Mouse (Mus musculus) cerebellum, postnatal 4 days (tissue): Measurements from ENCODE around the gene Mex3a.

Experiments
- DNase-seq, 2 experiments: peaks; one replicate each; pipeline ENCODE4 v3.0.0; 2022; ENCODE audit warnings: low spot score in 2 of 2, mixed read lengths in 1 of 2

Gene Mex3a

GRCm38 (mm10) chr3:88505081-88505480 lies 27.1 kb upstream of the Mex3a start:
- no peak for DNase-seq

GRCm38 (mm10) chr3:88505765-88506164 lies 26.4 kb upstream of the Mex3a start:
- DNase-seq = no peak

GRCm38 (mm10) chr3:88509250-88509649 lies 22.9 kb upstream of the Mex3a start:
- no peak for DNase-seq

DNA sequence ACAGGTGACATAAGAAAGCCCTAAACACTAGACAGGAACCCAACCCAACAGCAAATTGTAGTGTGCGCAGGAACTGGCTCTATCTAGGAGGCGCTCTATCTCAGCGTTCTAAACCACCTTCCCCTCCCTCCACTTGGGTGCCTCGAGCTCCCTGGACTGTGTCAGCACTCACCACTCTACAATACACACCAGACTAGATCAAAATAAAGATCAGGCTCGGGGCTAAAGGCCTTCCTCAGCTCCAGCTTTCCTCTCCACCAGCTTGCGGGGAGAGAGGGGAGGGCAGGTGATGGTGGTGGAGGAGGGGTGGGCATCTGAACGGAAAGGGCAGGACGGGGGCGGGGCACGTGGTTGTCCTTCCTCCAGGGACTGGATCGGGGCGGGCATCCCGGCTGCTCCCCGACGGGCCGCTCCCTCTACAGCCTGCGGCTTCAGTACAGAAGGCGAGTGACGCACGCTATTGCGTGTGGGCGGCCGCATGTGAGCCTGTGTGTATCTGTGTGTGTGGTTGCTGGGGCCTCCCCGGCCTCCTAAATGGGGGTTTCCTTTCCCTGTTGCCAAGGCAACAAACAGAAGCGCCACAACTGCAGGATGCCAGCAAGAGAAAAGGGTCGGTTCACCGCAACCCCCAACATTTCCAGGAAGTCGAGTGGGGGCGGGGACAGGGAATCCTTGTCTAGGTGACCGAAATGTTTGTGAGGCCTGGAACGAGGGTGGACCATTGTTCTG lies 22.3 kb upstream of the Mex3a start, which contains the start of gene Lmna:
TSS of gene Lmna (minus strand) at position 265 of the 729 bp plus-strand sequence.
- DNase-seq = peak; percentile 85 to 88

GRCm38 (mm10) chr3:88510421-88511289 lies 21.5 kb upstream of the Mex3a start:
- no peak for DNase-seq

DNA sequence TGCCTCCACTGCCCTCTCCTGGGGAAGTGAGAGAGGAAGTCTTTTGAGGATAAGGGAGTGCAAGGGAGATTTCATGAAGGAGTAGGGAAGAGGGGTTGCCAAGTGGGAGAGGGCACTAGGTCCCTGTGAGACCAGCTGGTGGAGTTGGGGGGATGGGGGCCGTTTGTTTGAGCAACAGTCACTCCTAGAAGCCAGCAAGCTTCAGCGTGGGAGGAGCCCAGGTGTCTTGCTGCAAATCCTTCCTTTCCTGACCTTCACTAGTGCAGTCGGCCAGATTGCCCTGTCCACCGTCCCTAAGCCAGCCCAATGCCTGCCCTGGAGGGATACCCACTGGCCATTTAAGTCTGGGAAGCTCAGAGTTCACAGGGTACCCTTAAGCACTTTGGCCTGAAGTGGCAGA lies 20.6 kb upstream of the Mex3a start:
- DNase-seq = no peak

DNA sequence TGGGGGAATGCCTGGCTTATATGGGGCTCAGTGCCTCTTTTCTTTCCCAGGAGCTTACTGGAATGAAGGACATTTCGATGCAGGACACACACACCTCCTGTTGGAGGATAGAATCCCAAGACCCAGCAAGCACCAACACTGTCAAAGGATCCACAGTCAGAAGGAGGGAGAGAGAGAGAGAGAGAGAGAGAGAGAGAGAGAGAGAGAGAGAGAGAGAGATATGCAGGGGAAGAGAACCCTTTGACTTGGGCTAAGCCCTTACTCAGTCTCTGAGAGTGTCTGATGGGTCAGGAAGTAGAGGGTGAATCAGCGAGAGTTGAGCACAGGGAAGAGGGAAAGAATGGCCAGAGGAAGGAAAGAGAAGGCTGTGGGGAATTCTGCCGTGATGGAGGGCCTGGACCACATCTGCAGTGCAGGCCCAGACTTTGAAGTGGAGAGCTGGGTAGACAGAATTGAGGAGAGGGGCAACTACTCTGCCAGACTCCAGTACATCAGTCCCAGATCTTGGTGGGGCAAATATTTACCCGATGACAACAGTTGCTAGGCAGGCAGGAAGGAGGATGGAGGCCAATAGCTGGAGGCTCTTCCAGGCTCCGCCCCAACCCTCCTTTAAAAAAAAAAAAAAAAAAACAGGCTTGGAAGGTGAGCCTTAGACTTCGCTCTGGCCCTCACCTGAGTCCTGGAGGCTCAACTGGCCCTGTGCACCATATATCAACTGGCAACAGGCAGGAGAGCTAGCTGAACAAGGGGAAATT lies 19.9 kb upstream of the Mex3a start:
- no peak for DNase-seq

GRCm38 (mm10) chr3:88512896-88513545 lies 19.2 kb upstream of the Mex3a start:
- no peak for DNase-seq

DNA sequence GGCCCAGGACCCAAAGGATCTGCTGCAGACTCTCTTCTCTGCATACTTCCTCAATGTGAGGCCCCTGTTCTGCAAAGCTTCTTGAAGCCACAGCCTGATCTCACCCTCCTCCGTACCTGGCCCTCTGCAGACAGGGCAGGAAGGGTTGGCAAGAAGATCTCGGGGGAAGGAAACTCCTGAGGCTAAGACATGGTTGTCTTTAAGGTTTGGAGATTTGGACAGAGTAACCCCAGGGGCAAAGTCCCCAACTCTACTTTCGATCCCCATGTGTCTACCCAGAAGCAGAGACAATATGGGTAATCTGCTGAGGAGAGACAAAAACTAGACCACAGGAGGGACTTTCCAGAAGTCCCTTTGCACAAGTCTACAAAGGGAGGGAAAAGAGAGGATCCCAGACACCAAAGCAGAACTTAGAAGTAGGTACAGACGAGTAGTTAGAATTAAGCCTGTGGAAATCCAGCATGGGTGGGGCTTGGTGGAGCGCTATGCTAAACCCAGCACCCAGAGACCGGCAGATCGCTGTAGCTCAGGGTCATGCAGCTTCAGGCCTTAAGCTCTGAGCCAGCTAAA lies 18.6 kb upstream of the Mex3a start:
- DNase-seq = no peak

- DNase-seq = no peak
These were observed 17.7 kb upstream of the Mex3a start for GRCm38 (mm10) chr3:88514231-88515094.

DNA sequence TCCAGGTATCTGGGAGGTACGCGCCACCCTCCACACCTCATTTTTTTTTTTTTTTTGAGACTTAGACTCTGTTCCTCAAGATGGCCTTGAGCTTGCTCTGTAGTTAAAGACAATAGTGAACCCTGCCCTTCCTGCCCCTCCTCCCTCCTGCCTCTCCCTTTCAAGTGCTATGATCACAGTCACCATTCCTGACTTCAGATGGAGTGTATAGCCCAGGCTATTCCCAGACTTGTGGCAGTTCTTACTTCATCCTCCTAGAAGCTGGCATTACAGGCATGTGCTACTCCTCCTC lies 17.2 kb upstream of the Mex3a start:
- no peak for DNase-seq

DNA sequence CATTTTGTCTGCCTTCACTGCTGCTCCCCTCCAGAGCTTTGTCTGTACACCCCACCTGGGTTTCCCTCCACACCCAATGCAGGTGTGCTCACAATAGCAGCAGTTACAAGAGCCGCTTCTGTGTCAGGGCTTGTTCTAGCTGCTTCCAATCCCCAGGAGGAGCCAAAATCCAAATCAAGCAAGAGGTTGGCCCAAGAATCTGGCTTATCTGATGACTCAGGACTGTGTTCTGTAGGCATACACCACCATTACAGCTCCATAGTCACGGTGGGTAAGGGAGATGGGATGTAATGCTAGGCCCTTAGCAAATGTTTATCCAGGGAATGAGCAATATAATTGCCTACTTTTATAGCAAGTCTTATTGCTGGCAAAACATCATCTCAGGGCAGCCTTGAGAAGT lies 15.8 kb upstream of the Mex3a start:
- DNase-seq = no peak

DNA sequence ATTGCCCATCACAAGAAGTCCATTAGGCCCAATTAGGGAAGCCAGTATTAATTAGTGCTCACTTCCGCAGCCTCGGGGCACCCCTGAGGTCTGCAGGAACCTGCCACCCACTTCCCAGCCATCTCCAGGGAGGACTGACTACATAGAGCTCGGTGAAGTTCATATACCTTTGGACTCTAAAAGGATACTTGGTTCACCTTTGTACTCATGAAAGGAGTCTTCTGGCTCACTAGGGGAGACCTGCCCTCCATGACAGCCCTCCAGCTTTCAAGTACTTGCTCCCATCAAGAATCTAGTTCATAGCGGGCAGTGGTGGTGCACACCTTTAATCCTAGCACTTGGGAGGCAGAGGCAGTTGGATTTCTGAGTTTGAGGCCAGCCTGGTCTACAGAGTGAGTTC lies 13.8 kb upstream of the Mex3a start:
- DNase-seq = no peak

- DNase-seq = no peak
These were observed 12.1 kb upstream of the Mex3a start for GRCm38 (mm10) chr3:88520078-88520477.

DNA sequence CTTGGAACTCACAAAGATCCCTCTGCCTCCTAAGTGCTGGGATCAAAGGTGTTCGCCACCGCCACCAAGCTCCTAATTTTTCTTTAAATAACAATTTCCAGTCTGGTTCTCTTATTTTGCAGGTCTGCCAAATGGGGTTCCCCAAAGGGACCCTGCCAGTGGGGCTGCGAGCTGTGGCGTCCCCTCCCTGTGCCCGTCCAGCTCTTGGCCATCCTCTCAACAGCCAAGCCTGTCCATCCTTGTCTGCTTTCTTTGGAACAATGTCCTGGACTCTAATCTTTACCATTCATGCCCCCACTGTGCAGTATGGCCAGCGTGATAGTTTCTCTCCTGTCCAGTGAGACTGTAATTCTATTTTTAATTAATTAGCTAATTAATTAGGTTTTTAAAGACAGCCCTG lies 11.0 kb upstream of the Mex3a start:
- no peak for DNase-seq

- peak in 1 of 2 experiments; percentile 62 for DNase-seq
These were observed 10.3 kb upstream of the Mex3a start for GRCm38 (mm10) chr3:88521803-88522331.

GRCm38 (mm10) chr3:88523027-88523426 lies 9.2 kb upstream of the Mex3a start:
- DNase-seq = no peak

GRCm38 (mm10) chr3:88525021-88525420 lies 7.2 kb upstream of the Mex3a start:
- no peak for DNase-seq

- DNase-seq = peak; percentile 71 to 84
These were observed 5.8 kb upstream of the Mex3a start for GRCm38 (mm10) chr3:88526157-88527131.
